Mouse (Mus musculus): Measurements from ENCODE around the gene Zfp536. TPM values are rescaled to one million over a fixed set of nuclear protein-coding genes. Genes with fewer than 3 reads are reported as not detected.
"Not testable (repeated sequence)": the region's sequence is repeated elsewhere in the genome, so short reads cannot be mapped to it uniquely, and the experiment has no call there.

The Zfp536 gene
- polyA plus RNA-seq, 1 experiment, result 0.81 TPM

- H3K4me1 ChIP-seq (ENCODE audit: control insufficient read depth, insufficient read depth, insufficient read length, low read length), result no peaks in the 10 kb centered on the region
- no peaks in the 10 kb centered on the region for H3K36me3 ChIP-seq (ENCODE audit: control insufficient read depth, insufficient read depth, low read length)
- TF ChIP-seq POLR2A (IDR thresholded peaks at IDR 0.05; ENCODE audit: low read depth, low read length) (no peak), CTCF (IDR thresholded peaks at IDR 0.05; ENCODE audit: extremely low read depth, insufficient read length, insufficient replicate concordance, low read depth, low read length) (no peak)
- no peak overlapping the region for H3K4me3 ChIP-seq (ENCODE audit: low read depth, low read length)
- no peak overlapping the region for H3K27ac ChIP-seq (ENCODE audit: insufficient read depth, low read depth, low read length)
- H3K27me3 ChIP-seq (ENCODE audit: control insufficient read depth, insufficient read depth, low read length), result no peaks in the 10 kb centered on the region
- WGBS, result 66% methylated on average over 15 of the region's 15 CpGs
Measured at GRCm38 (mm10) chr7:37718671-37719402, 54.6 kb downstream of the Zfp536 start.

GRCm38 (mm10) chr7:37717071-37717470, 56.4 kb downstream of the Zfp536 start:
- Histone ChIP-seq H3K27ac (ENCODE audit: insufficient read depth, low read depth, low read length) (no peak overlapping the region), H3K27me3 (ENCODE audit: control insufficient read depth, insufficient read depth, low read length) (no peaks in the 10 kb centered on the region), H3K4me3 (ENCODE audit: low read depth, low read length) (no peak overlapping the region), H3K4me1 (ENCODE audit: control insufficient read depth, insufficient read depth, insufficient read length, low read length) (no peaks in the 10 kb centered on the region), H3K36me3 (ENCODE audit: control insufficient read depth, insufficient read depth, low read length) (no peaks in the 10 kb centered on the region)
- 82% methylated on average over 7 of the region's 7 CpGs for WGBS
- no peak for TF ChIP-seq CTCF (IDR thresholded peaks at IDR 0.05; ENCODE audit: extremely low read depth, insufficient read length, insufficient replicate concordance, low read depth, low read length)
- TF ChIP-seq POLR2A (IDR thresholded peaks at IDR 0.05; ENCODE audit: low read depth, low read length), result no peak

GRCm38 (mm10) chr7:37716626-37717025, 56.8 kb downstream of the Zfp536 start:
- 64% methylated on average over 7 of the region's 7 CpGs for WGBS
- no peak overlapping the region for H3K27ac ChIP-seq (ENCODE audit: insufficient read depth, low read depth, low read length)
- H3K4me1 ChIP-seq (ENCODE audit: control insufficient read depth, insufficient read depth, insufficient read length, low read length), result no peaks in the 10 kb centered on the region
- no peaks in the 10 kb centered on the region for H3K27me3 ChIP-seq (ENCODE audit: control insufficient read depth, insufficient read depth, low read length)
- no peaks in the 10 kb centered on the region for H3K36me3 ChIP-seq (ENCODE audit: control insufficient read depth, insufficient read depth, low read length)
- TF ChIP-seq CTCF (IDR thresholded peaks at IDR 0.05; ENCODE audit: extremely low read depth, insufficient read length, insufficient replicate concordance, low read depth, low read length) (no peak), POLR2A (IDR thresholded peaks at IDR 0.05; ENCODE audit: low read depth, low read length) (no peak)
- no peak overlapping the region for H3K4me3 ChIP-seq (ENCODE audit: low read depth, low read length)

GRCm38 (mm10) chr7:37704464-37704863, 69.0 kb downstream of the Zfp536 start:
- TF ChIP-seq POLR2A (IDR thresholded peaks at IDR 0.05; ENCODE audit: low read depth, low read length) (no peak), CTCF (IDR thresholded peaks at IDR 0.05; ENCODE audit: extremely low read depth, insufficient read length, insufficient replicate concordance, low read depth, low read length) (no peak)
- no peaks in the 10 kb centered on the region for H3K36me3 ChIP-seq (ENCODE audit: control insufficient read depth, insufficient read depth, low read length)
- WGBS, result 84% methylated on average over 9 of the region's 9 CpGs
- H3K27ac ChIP-seq (ENCODE audit: insufficient read depth, low read depth, low read length), result no peak overlapping the region
- no peak overlapping the region for H3K4me3 ChIP-seq (ENCODE audit: low read depth, low read length)
- no peaks in the 10 kb centered on the region for H3K4me1 ChIP-seq (ENCODE audit: control insufficient read depth, insufficient read depth, insufficient read length, low read length)
- no peaks in the 10 kb centered on the region for H3K27me3 ChIP-seq (ENCODE audit: control insufficient read depth, insufficient read depth, low read length)

DNA sequence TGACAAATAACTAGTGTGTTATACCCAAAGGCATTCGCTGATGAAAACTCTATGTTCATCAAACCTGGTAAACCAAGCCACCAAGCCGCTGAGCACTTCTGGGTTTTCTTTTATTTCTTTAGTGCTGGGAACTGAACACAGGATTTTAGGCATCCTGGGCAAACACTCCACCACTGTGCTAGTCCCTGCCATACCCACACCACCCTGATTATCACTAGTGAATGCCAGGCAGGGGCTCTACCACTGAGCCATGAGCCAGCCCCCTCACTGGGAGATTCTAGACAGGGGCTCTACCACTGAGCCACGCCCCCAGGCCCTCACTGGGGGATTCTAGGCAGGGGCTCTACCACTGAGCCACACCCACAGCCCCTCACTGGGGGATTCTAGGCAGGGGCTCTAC, 76.1 kb downstream of the Zfp536 start:
- H3K27ac ChIP-seq (ENCODE audit: insufficient read depth, low read depth, low read length); H3K4me3 ChIP-seq (ENCODE audit: low read depth, low read length); H3K36me3 ChIP-seq (ENCODE audit: control insufficient read depth, insufficient read depth, low read length); H3K4me1 ChIP-seq (ENCODE audit: control insufficient read depth, insufficient read depth, insufficient read length, low read length); H3K27me3 ChIP-seq (ENCODE audit: control insufficient read depth, insufficient read depth, low read length): not testable (repeated sequence)
- WGBS, result 85% methylated on average over 3 of the region's 3 CpGs

GRCm38 (mm10) chr7:37695066-37695465, 78.4 kb downstream of the Zfp536 start:
- 48% methylated on average over 5 of the region's 5 CpGs for WGBS
- TF ChIP-seq CTCF (IDR thresholded peaks at IDR 0.05; ENCODE audit: extremely low read depth, insufficient read length, insufficient replicate concordance, low read depth, low read length) (no peak), POLR2A (IDR thresholded peaks at IDR 0.05; ENCODE audit: low read depth, low read length) (no peak)
- Histone ChIP-seq H3K36me3 (ENCODE audit: control insufficient read depth, insufficient read depth, low read length) (no peaks in the 10 kb centered on the region), H3K27me3 (ENCODE audit: control insufficient read depth, insufficient read depth, low read length) (no peaks in the 10 kb centered on the region), H3K4me1 (ENCODE audit: control insufficient read depth, insufficient read depth, insufficient read length, low read length) (no peaks in the 10 kb centered on the region), H3K27ac (ENCODE audit: insufficient read depth, low read depth, low read length) (no peak overlapping the region), H3K4me3 (ENCODE audit: low read depth, low read length) (no peak overlapping the region)

DNA sequence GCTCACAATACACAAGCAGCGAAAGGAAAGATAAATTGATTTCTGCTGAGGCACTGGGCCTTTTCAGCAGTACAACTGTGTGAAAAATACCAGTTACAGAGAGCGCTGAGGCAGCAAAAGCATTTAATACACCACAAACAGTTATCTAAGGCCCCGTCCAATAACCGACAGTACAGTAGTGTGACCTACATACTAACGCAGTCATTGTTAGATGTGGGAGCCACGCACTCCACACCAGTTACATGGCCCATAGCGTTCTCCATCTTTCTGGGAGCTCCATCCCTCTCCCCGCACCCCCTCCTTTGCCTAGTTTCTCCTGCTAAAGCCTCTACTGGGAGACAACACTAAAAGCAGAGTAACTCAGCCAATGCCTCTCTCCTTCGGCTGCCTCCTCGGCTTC, 82.8 kb downstream of the Zfp536 start:
- H3K4me1 ChIP-seq (ENCODE audit: control insufficient read depth, insufficient read depth, insufficient read length, low read length), result no peaks in the 10 kb centered on the region
- H3K27me3 ChIP-seq (ENCODE audit: control insufficient read depth, insufficient read depth, low read length), result no peaks in the 10 kb centered on the region
- H3K4me3 ChIP-seq (ENCODE audit: low read depth, low read length), result no peak overlapping the region
- WGBS, result 84% methylated on average over 10 of the region's 10 CpGs
- TF ChIP-seq CTCF (IDR thresholded peaks at IDR 0.05; ENCODE audit: extremely low read depth, insufficient read length, insufficient replicate concordance, low read depth, low read length) (no peak), POLR2A (IDR thresholded peaks at IDR 0.05; ENCODE audit: low read depth, low read length) (no peak)
- no peaks in the 10 kb centered on the region for H3K36me3 ChIP-seq (ENCODE audit: control insufficient read depth, insufficient read depth, low read length)
- no peak overlapping the region for H3K27ac ChIP-seq (ENCODE audit: insufficient read depth, low read depth, low read length)
